Mouse (Mus musculus): Measurements from ENCODE around the gene Eif3k. TPM values are rescaled to one million over a fixed set of nuclear protein-coding genes. Genes with fewer than 3 reads are reported as not detected.
A peak's percentile ranks its signal among the peaks of the same experiment; 100 is the strongest.

Eif3k gene
- polyA plus RNA-seq, 1 experiment from 2014 or later, result 467 TPM

DNA sequence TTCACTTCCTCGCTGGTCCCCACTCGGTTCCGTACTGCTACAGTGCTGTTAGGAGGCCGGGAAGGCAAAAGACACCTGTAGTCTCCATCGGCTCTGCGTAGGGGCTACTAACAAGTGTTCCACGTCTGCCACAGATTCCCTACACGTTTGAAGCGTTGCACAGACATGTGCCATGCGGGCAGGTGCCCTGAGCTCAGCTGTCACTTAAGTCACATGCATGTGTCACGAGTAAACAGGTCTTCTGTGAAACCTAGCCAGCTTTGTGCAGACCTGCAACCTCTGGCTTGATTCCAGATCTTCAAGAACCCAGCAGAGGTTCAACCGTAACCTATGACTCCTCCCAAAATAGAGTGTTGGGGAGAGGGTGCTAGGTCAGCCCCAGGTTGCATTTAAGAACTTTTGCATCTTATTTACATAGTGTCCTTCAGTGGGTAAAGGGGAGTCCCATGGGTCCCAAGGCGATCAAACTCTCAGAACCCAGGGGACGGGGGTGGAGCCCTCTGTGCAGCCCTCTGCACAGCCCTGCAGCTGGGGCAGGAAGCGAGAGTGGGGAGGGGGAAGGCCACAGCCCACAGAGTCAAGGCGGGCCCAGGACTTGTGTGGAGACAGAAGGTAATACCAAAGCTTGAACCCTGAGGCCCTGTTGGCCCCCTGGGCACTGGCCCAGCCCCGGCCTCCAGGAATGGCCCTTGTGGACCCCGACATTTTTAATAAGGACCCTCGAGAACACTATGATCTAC is 780 bp upstream of the Eif3k start:
- Histone ChIP-seq H3K4me2 (ENCODE audit: low read length) (peak overlapping the region; percentile 84), H3K9ac (ENCODE audit: low read depth, low read length) (peak overlapping the region; percentile 65), H3K36me3 (ENCODE audit: insufficient read depth, low read length) (peaks cover 19% of the 10 kb centered on the region), H3K27me3 (ENCODE audit: insufficient read depth, low read length) (no peaks in the 10 kb centered on the region), H3K9me3 (replicated peaks; ENCODE audit: low read length) (no peaks in the 10 kb centered on the region), H3K27ac (peak overlapping the region; percentile 95), H3K4me1 (replicated peaks; ENCODE audit: insufficient read depth, low read length) (peaks cover 6% of the 10 kb centered on the region), H3K4me3 (replicated peaks; ENCODE audit: low read depth, low read length) (peak overlapping the region; percentile 68)
- TF ChIP-seq CTCF (IDR thresholded peaks at IDR 0.05; ENCODE audit: low read depth), result no peak
- no peak for DNase-seq (ENCODE audit: low spot score)
- 8% methylated on average over 19 of the region's 19 CpGs for WGBS
- ATAC-seq (replicated peaks; ENCODE audit: low FRiP score, low read depth), result peak; percentile 59

DNA sequence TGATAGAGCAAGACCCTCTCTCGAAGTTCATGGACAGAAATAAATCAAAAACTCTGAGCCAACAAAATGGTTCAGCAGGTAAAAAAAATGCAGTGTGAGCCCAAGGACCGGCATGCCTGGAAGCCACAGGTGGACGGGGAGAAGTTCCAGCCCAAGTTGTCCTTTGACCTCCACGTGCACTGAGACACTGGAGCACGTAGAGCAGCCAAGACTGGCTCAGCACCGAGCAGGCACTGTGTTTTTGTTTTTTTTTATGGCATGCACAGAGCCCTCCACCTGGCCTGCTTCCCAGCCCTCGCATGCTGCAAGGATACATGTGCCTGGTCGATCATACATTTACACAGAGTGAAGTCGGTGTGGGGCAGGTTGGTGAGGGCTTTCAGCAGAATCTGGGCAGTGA is 4.1 kb downstream of the Eif3k start:
- Histone ChIP-seq H3K4me3 (replicated peaks; ENCODE audit: low read depth, low read length) (no peak overlapping the region), H3K36me3 (ENCODE audit: insufficient read depth, low read length) (peaks cover 49% of the 10 kb centered on the region), H3K27ac (no peak overlapping the region), H3K9me3 (replicated peaks; ENCODE audit: low read length) (no peaks in the 10 kb centered on the region), H3K27me3 (ENCODE audit: insufficient read depth, low read length) (no peaks in the 10 kb centered on the region), H3K4me2 (ENCODE audit: low read length) (no peak overlapping the region), H3K9ac (ENCODE audit: low read depth, low read length) (no peak overlapping the region), H3K4me1 (replicated peaks; ENCODE audit: insufficient read depth, low read length) (peaks cover 2% of the 10 kb centered on the region)
- ATAC-seq (replicated peaks; ENCODE audit: low FRiP score, low read depth), result no peak
- TF ChIP-seq CTCF (IDR thresholded peaks at IDR 0.05; ENCODE audit: low read depth), result no peak
- DNase-seq (ENCODE audit: low spot score), result no peak
- 72% methylated on average over 9 of the region's 9 CpGs for WGBS

- no peak overlapping the region for H3K4me3 ChIP-seq (replicated peaks; ENCODE audit: low read depth, low read length)
- H3K9ac ChIP-seq (ENCODE audit: low read depth, low read length), result no peak overlapping the region
- WGBS, result 80% methylated on average over 8 of the region's 8 CpGs
- H3K27ac ChIP-seq, result no peak overlapping the region
- H3K4me1 ChIP-seq (replicated peaks; ENCODE audit: insufficient read depth, low read length), result peaks cover 6% of the 10 kb centered on the region; the same call in 1 of the 2 replicates
- H3K36me3 ChIP-seq (ENCODE audit: insufficient read depth, low read length), result peaks cover 45% of the 10 kb centered on the region
- H3K9me3 ChIP-seq (replicated peaks; ENCODE audit: low read length), result no peaks in the 10 kb centered on the region
- no peak overlapping the region for H3K4me2 ChIP-seq (ENCODE audit: low read length)
- TF ChIP-seq CTCF (IDR thresholded peaks at IDR 0.05; ENCODE audit: low read depth), result no peak; the same call in none of the 2 replicates
- no peaks in the 10 kb centered on the region for H3K27me3 ChIP-seq (ENCODE audit: insufficient read depth, low read length)
- no peak for DNase-seq (ENCODE audit: low spot score)
- no peak for ATAC-seq (replicated peaks; ENCODE audit: low FRiP score, low read depth)
Observed at GRCm38 (mm10) chr7:28973025-28973424, 8.6 kb downstream of the Eif3k start.

- TF ChIP-seq CTCF (IDR thresholded peaks at IDR 0.05; ENCODE audit: low read depth), result peak; percentile 88
Observed at GRCm38 (mm10) chr7:28972542-28972985, 9.1 kb downstream of the Eif3k start.

DNA sequence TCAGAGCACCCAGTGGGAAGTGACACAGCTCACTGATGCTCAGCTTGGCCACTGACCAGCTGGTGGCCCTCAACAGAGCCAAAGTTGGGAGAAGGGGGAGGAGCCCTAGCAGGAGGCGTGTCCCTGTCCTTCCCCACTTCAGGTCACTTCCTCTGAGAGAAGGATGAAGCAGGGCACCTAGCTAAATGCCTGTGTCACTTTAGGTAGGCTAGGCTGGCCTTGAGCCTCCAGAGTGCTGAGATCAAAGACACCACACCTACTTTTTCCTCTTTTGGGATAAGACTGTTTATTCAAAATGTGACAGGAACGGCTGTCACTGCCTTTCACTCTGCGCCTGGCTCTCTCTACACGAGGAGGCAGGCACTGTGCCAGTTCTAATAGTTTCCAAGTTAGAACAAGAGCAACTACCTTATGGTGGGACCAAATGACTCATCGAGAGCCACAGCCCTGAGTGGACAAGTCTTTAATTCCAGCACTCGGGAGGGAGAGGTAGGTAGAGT is 9.8 kb downstream of the Eif3k start:
- H3K9ac ChIP-seq (ENCODE audit: low read depth, low read length), result no peak overlapping the region
- H3K4me3 ChIP-seq (replicated peaks; ENCODE audit: low read depth, low read length), result no peak overlapping the region
- H3K4me2 ChIP-seq (ENCODE audit: low read length), result no peak overlapping the region
- no peak overlapping the region for H3K27ac ChIP-seq
- no peak for ATAC-seq (replicated peaks; ENCODE audit: low FRiP score, low read depth)
- TF ChIP-seq CTCF (IDR thresholded peaks at IDR 0.05; ENCODE audit: low read depth), result no peak
- H3K27me3 ChIP-seq (ENCODE audit: insufficient read depth, low read length), result no peaks in the 10 kb centered on the region
- peaks cover 6% of the 10 kb centered on the region; the same call in 1 of the 2 replicates for H3K4me1 ChIP-seq (replicated peaks; ENCODE audit: insufficient read depth, low read length)
- peaks cover 35% of the 10 kb centered on the region for H3K36me3 ChIP-seq (ENCODE audit: insufficient read depth, low read length)
- no peaks in the 10 kb centered on the region for H3K9me3 ChIP-seq (replicated peaks; ENCODE audit: low read length)
- no peak for DNase-seq (ENCODE audit: low spot score)
- whole genome bisulfite sequencing, result 70% methylated on average over 6 of the region's 6 CpGs

More at GRCm38 (mm10) chr7:28972542-28972985, 9.1 kb downstream of the Eif3k start:
- Histone ChIP-seq H3K4me3 (replicated peaks; ENCODE audit: low read depth, low read length) (no peak overlapping the region), H3K4me1 (replicated peaks; ENCODE audit: insufficient read depth, low read length) (peaks cover 6% of the 10 kb centered on the region; the same call in 1 of the 2 replicates), H3K9ac (ENCODE audit: low read depth, low read length) (no peak overlapping the region), H3K4me2 (ENCODE audit: low read length) (no peak overlapping the region), H3K27me3 (ENCODE audit: insufficient read depth, low read length) (no peaks in the 10 kb centered on the region), H3K9me3 (replicated peaks; ENCODE audit: low read length) (no peaks in the 10 kb centered on the region), H3K36me3 (ENCODE audit: insufficient read depth, low read length) (peaks cover 41% of the 10 kb centered on the region), H3K27ac (0 out of 2 replicates have a peak overlapping the region, but pooled peaks have one; percentile 8)
- DNase-seq (ENCODE audit: low spot score) (peak; percentile 90), ATAC-seq (replicated peaks; ENCODE audit: low FRiP score, low read depth) (no peak)
- 62% methylated on average over 8 of the region's 8 CpGs for WGBS

GRCm38 (mm10) chr7:28971029-28971428 is 10.6 kb downstream of the Eif3k start:
- Histone ChIP-seq H3K36me3 (ENCODE audit: insufficient read depth, low read length) (peaks cover 28% of the 10 kb centered on the region), H3K4me1 (replicated peaks; ENCODE audit: insufficient read depth, low read length) (peaks cover 6% of the 10 kb centered on the region; the same call in 1 of the 2 replicates), H3K9me3 (replicated peaks; ENCODE audit: low read length) (no peaks in the 10 kb centered on the region), H3K4me3 (replicated peaks; ENCODE audit: low read depth, low read length) (no peak overlapping the region), H3K27ac (no peak overlapping the region), H3K27me3 (ENCODE audit: insufficient read depth, low read length) (no peaks in the 10 kb centered on the region), H3K4me2 (ENCODE audit: low read length) (no peak overlapping the region), H3K9ac (ENCODE audit: low read depth, low read length) (no peak overlapping the region)
- no peak for ATAC-seq (replicated peaks; ENCODE audit: low FRiP score, low read depth)
- WGBS, result 84% methylated on average over 7 of the region's 7 CpGs
- no peak for TF ChIP-seq CTCF (IDR thresholded peaks at IDR 0.05; ENCODE audit: low read depth)
- no peak for DNase-seq (ENCODE audit: low spot score)
